In genomic region chr14:16324394-16324793, GRCm38 (mm10) we compare ENCODE assay signal across 25 mouse cellular contexts. TPM values are rescaled to one million over a fixed set of nuclear protein-coding genes. Genes with fewer than 3 reads are reported as not detected.
DNase-seq lines count a peak whose midpoint lies in the region; ATAC-seq and TF ChIP-seq lines count a peak whose summit lies in the region.
"Had no signal": no experiment of that assay in that cellular context is flagged by ENCODE, and none has a peak within 500 bp of the region (broad histone marks: within the 10 kb centered on the region; RNA-seq: fewer than 3 reads in every experiment).

No protein-coding gene starts in this region.

- TF ChIP-seq CTCF in stomach, postnatal 0 days (IDR thresholded peaks at IDR 0.05; ENCODE audit: low read depth), result no peak

- no peak overlapping the region for H3K27ac ChIP-seq in limb, embryonic 14.5 days (replicated peaks; ENCODE audit: low read depth, low read length)
- H3K27ac ChIP-seq in limb, embryonic 10.5 days, result no peak overlapping the region
- H3K27ac ChIP-seq in embryonic facial prominence, embryonic 15.5 days (replicated peaks), result 0 out of 2 replicates have a peak overlapping the region, but pooled peaks have one; percentile 22
- no peak overlapping the region for H3K27ac ChIP-seq in stomach, postnatal 0 days (replicated peaks)
- H3K27ac ChIP-seq: forebrain, embryonic 10.5 days; gastrocnemius, adult 2 months; heart, adult 2 months; heart, embryonic 10.5 days; heart, embryonic 13.5 days; hindbrain, embryonic 12.5 days; hindbrain, embryonic 15.5 days had no signal

- ATAC-seq in limb, embryonic 14.5 days (ENCODE audit: low FRiP score, low read depth), result no peak
- ATAC-seq in embryonic facial prominence, embryonic 15.5 days (ENCODE audit: insufficient number of reproducible peaks, low FRiP score, low TSS enrichment, low read depth), result no peak
- no peak for ATAC-seq in stomach, postnatal 0 days (ENCODE audit: low FRiP score, low TSS enrichment)
- ATAC-seq: CD4-positive, CD25-positive, alpha-beta regulatory T cell, adult 4 months; forebrain, embryonic 14.5 days; forebrain, postnatal 0 days had no signal

- no peak overlapping the region for H3K4me3 ChIP-seq in limb, embryonic 14.5 days (replicated peaks; ENCODE audit: low read length)
- H3K4me3 ChIP-seq in limb, embryonic 10.5 days, result no peak overlapping the region
- no peak overlapping the region for H3K4me3 ChIP-seq in embryonic facial prominence, embryonic 15.5 days (replicated peaks)
- no peak overlapping the region for H3K4me3 ChIP-seq in stomach, postnatal 0 days (ENCODE audit: low read depth, low read length)
- H3K4me3 ChIP-seq: erythroblast, embryonic 14.5 days; forebrain, embryonic 10.5 days; gastrocnemius, adult 2 months; heart, adult 2 months; heart, embryonic 10.5 days; heart, embryonic 13.5 days; hindbrain, embryonic 12.5 days; hindbrain, embryonic 15.5 days had no signal

- H3K4me1 ChIP-seq in limb, embryonic 14.5 days (ENCODE audit: control insufficient read depth, insufficient read depth, low read length), result peaks cover 10% of the 10 kb centered on the region
- H3K4me1 ChIP-seq in limb, embryonic 10.5 days, result peaks cover 15% of the 10 kb centered on the region
- H3K4me1 ChIP-seq in embryonic facial prominence, embryonic 15.5 days, result 0 out of 2 replicates have a peak, but pooled peaks cover 6% of the 10 kb centered on the region
- H3K4me1 ChIP-seq in stomach, postnatal 0 days (replicated peaks; ENCODE audit: control insufficient read depth, insufficient read depth), result no peaks in the 10 kb centered on the region

- no peaks in the 10 kb centered on the region for H3K36me3 ChIP-seq in limb, embryonic 14.5 days (ENCODE audit: control insufficient read depth, insufficient read depth, low read length)
- no peaks in the 10 kb centered on the region for H3K36me3 ChIP-seq in limb, embryonic 10.5 days
- no peaks in the 10 kb centered on the region for H3K36me3 ChIP-seq in embryonic facial prominence, embryonic 15.5 days
- no peaks in the 10 kb centered on the region for H3K36me3 ChIP-seq in stomach, postnatal 0 days (ENCODE audit: control insufficient read depth, insufficient read depth, low read length)
- H3K36me3 ChIP-seq: forebrain, embryonic 10.5 days; heart, embryonic 10.5 days; heart, embryonic 13.5 days; hindbrain, embryonic 12.5 days; hindbrain, embryonic 15.5 days had no signal

- DNase-seq in limb, embryonic 14.5 days (ENCODE audit: low spot score), result peak; percentile 59
- DNase-seq in limb, embryonic 10.5 days (ENCODE audit: low spot score), result no peak
- DNase-seq in brain, adult 2 months (ENCODE audit: low read depth, low spot score), result peak; percentile 9
- DNase-seq in stomach, postnatal 0 days (ENCODE audit: low spot score), result no peak
- no peak for DNase-seq in layer of hippocampus, postnatal 10 days (ENCODE audit: low spot score in 2 of 2)
- DNase-seq: adrenal gland, adult 2 months; adrenal gland, postnatal 14 days; cerebellum, adult 11-12 months; cerebellum, adult 8-10 months; cerebellum, postnatal 10 days; cerebellum, postnatal 36 days; embryo, embryonic 11 days; forebrain, postnatal 0 days; gastrocnemius, adult 2 months; gastrocnemius, postnatal 14 days; heart, adult 2 months had no signal

- TF ChIP-seq POLR2A in limb, embryonic 14.5 days (IDR thresholded peaks at IDR 0.05; ENCODE audit: borderline replicate concordance, extremely low read depth, insufficient read depth, insufficient read length), result no peak

- TF ChIP-seq EP300 in stomach, postnatal 0 days (optimal IDR thresholded peaks at IDR 0.05), result peak; percentile 41

- no peaks in the 10 kb centered on the region for H3K9me3 ChIP-seq in limb, embryonic 14.5 days (ENCODE audit: control insufficient read depth, low read length)
- H3K9me3 ChIP-seq in limb, embryonic 10.5 days (replicated peaks), result no peaks in the 10 kb centered on the region
- H3K9me3 ChIP-seq in embryonic facial prominence, embryonic 15.5 days (replicated peaks), result no peaks in the 10 kb centered on the region
- H3K9me3 ChIP-seq in stomach, postnatal 0 days (ENCODE audit: control insufficient read depth, low read length), result no peaks in the 10 kb centered on the region
- H3K9me3 ChIP-seq: forebrain, embryonic 10.5 days; heart, embryonic 10.5 days; heart, embryonic 13.5 days; hindbrain, embryonic 12.5 days; hindbrain, embryonic 15.5 days had no signal

- no peak overlapping the region for H3K4me2 ChIP-seq in limb, embryonic 14.5 days (replicated peaks; ENCODE audit: low read depth, low read length, severe bottlenecking)
- H3K4me2 ChIP-seq in embryonic facial prominence, embryonic 15.5 days (replicated peaks), result no peak overlapping the region
- no peak overlapping the region for H3K4me2 ChIP-seq in stomach, postnatal 0 days (replicated peaks; ENCODE audit: low read depth)
- H3K4me2 ChIP-seq: heart, embryonic 13.5 days; hindbrain, embryonic 12.5 days; hindbrain, embryonic 15.5 days had no signal

- H3K9ac ChIP-seq in limb, embryonic 14.5 days (ENCODE audit: low read depth, low read length, severe bottlenecking), result no peak overlapping the region
- no peak overlapping the region for H3K9ac ChIP-seq in embryonic facial prominence, embryonic 15.5 days
- H3K9ac ChIP-seq in stomach, postnatal 0 days (ENCODE audit: low read length), result no peak overlapping the region
- H3K9ac ChIP-seq: forebrain, postnatal 0 days; heart, embryonic 13.5 days; hindbrain, embryonic 12.5 days; hindbrain, embryonic 15.5 days had no signal

- H3K27me3 ChIP-seq in limb, embryonic 14.5 days (ENCODE audit: control insufficient read depth, insufficient read depth, low read length), result no peaks in the 10 kb centered on the region
- no peaks in the 10 kb centered on the region for H3K27me3 ChIP-seq in limb, embryonic 10.5 days (ENCODE audit: low read depth, poor library complexity, severe bottlenecking)
- H3K27me3 ChIP-seq in embryonic facial prominence, embryonic 15.5 days, result no peaks in the 10 kb centered on the region
- H3K27me3 ChIP-seq in stomach, postnatal 0 days (ENCODE audit: control insufficient read depth, insufficient read depth, low read length), result no peaks in the 10 kb centered on the region
- H3K27me3 ChIP-seq: heart, embryonic 13.5 days; hindbrain, embryonic 12.5 days; hindbrain, embryonic 15.5 days had no signal

- 81% methylated on average over 4 of the region's 4 CpGs for WGBS in limb, embryonic 14.5 days
- WGBS in limb, embryonic 10.5 days, result 84% methylated on average over 4 of the region's 4 CpGs
- WGBS in embryonic facial prominence, embryonic 15.5 days, result 57% methylated on average over 4 of the region's 4 CpGs
- WGBS in stomach, postnatal 0 days, result 68% methylated on average over 4 of the region's 4 CpGs

RNA-seq across cellular contexts. Expression of gene Top2b, which starts 40.6 kb away (rescaled TPM):
- polyA plus RNA-seq in limb, embryonic 14.5 days (2012; rRNA removed), result 52.9 and 73.0 TPM in 2 replicates
- 91.9 and 100 TPM in 2 replicates for polyA plus RNA-seq in limb, embryonic 14.5 days (2014; fragmentation: Nextera tagmentation; extraction: Ambion mirVana)
- polyA plus RNA-seq in limb, embryonic 10.5 days (2016; fragmentation: Nextera tagmentation; extraction: Ambion mirVana), result 65.6 and 83.7 TPM in 2 replicates
- polyA plus RNA-seq in embryonic facial prominence, embryonic 15.5 days (2015; fragmentation: Nextera tagmentation; extraction: Ambion mirVana), result 46.0 and 49.1 TPM in 2 replicates
- 18.6 and 21.3 TPM in 2 replicates for polyA plus RNA-seq in stomach, postnatal 0 days (2015; fragmentation: Nextera tagmentation; extraction: Ambion mirVana)
- 100 to 1,000 TPM; 160 TPM for total RNA-seq in layer of hippocampus, postnatal 10 days (2021)

Comparison
In these comparisons a context has a peak if more than half of its experiments do, and no peak if none do; other contexts are left out.
1. DNase-seq: peak in limb, embryonic 14.5 days (single experiment) and brain, adult 2 months (single experiment); none in limb, embryonic 10.5 days (single experiment), stomach, postnatal 0 days (single experiment) and layer of hippocampus, postnatal 10 days (0 of 2).